15 mouse cellular contexts compared by ENCODE assay signal in genomic region chr3:90375562-90376246, GRCm38 (mm10). TPM values are rescaled to one million over a fixed set of nuclear protein-coding genes. Genes with fewer than 3 reads are reported as not detected.
DNase-seq lines count a peak whose midpoint lies in the region; ATAC-seq and TF ChIP-seq lines count a peak whose summit lies in the region.
"Had no signal": no experiment of that assay in that cellular context is flagged by ENCODE, and none has a peak within 500 bp of the region (broad histone marks: within the 10 kb centered on the region; RNA-seq: fewer than 3 reads in every experiment).

No protein-coding gene starts in this region.

- no peak overlapping the region for H3K4me2 ChIP-seq in heart, postnatal 0 days (ENCODE audit: low read depth, low read length)
- H3K4me2 ChIP-seq in midbrain, embryonic 14.5 days (ENCODE audit: low read length): no peak overlapping the region
- H3K4me2 ChIP-seq in midbrain, embryonic 16.5 days (ENCODE audit: low read length): no peak overlapping the region
- H3K4me2 ChIP-seq in hindbrain, embryonic 14.5 days (replicated peaks): no peak overlapping the region
- H3K4me2 ChIP-seq: liver, embryonic 15.5 days had no signal

- H3K27ac ChIP-seq in heart, postnatal 0 days (ENCODE audit: low read depth): no peak overlapping the region
- H3K27ac ChIP-seq in midbrain, embryonic 14.5 days (replicated peaks; ENCODE audit: low read depth, low read length): no peak overlapping the region
- no peak overlapping the region for H3K27ac ChIP-seq in midbrain, embryonic 16.5 days (ENCODE audit: low read length)
- H3K27ac ChIP-seq in hindbrain, embryonic 14.5 days: no peak overlapping the region
- H3K27ac ChIP-seq: limb, embryonic 10.5 days; liver, embryonic 15.5 days; macrophage had no signal

- DNase-seq in heart, postnatal 0 days (ENCODE audit: low spot score): no peak
- DNase-seq in heart, adult 18-20 months: no peak
- no peak for DNase-seq in midbrain, embryonic 14.5 days
- no peak for DNase-seq in hindbrain, embryonic 14.5 days (ENCODE audit: low spot score)
- peak; percentile 39 for DNase-seq in yolk sac, embryonic 10.5 days (ENCODE audit: low spot score)
- no peak for DNase-seq in frontal cortex, postnatal 25 days (ENCODE audit: low spot score in 2 of 2)
- no peak for DNase-seq in urinary bladder, postnatal 4 days (ENCODE audit: low spot score in 2 of 2)
- DNase-seq: adrenal gland, postnatal 10 days; B cell, adult 2 months; cerebellum, adult 9-11 months; heart, postnatal 4 days had no signal

- ATAC-seq in heart, postnatal 0 days (ENCODE audit: insufficient read depth, low read depth): 0 out of 2 replicates have a peak, but pooled peaks have one; percentile 7
- ATAC-seq in midbrain, embryonic 14.5 days (ENCODE audit: low FRiP score, low TSS enrichment): no peak
- no peak for ATAC-seq in midbrain, embryonic 16.5 days
- ATAC-seq in hindbrain, embryonic 14.5 days (ENCODE audit: low FRiP score): 0 out of 2 replicates have a peak, but pooled peaks have one; percentile 25

- H3K9ac ChIP-seq in heart, postnatal 0 days (replicated peaks; ENCODE audit: low read depth, low read length): no peak overlapping the region
- H3K9ac ChIP-seq in midbrain, embryonic 14.5 days (replicated peaks; ENCODE audit: low read length): 0 out of 2 replicates have a peak overlapping the region, but pooled peaks have one; percentile 0
- H3K9ac ChIP-seq in midbrain, embryonic 16.5 days (ENCODE audit: low read depth, low read length): no peak overlapping the region
- H3K9ac ChIP-seq in hindbrain, embryonic 14.5 days: no peak overlapping the region
- H3K9ac ChIP-seq: liver, embryonic 15.5 days had no signal

- no peaks in the 10 kb centered on the region for H3K4me1 ChIP-seq in heart, postnatal 0 days (ENCODE audit: control insufficient read depth, insufficient read depth)
- no peaks in the 10 kb centered on the region for H3K4me1 ChIP-seq in midbrain, embryonic 14.5 days (ENCODE audit: control insufficient read depth, insufficient read depth, low read length)
- no peaks in the 10 kb centered on the region for H3K4me1 ChIP-seq in midbrain, embryonic 16.5 days (ENCODE audit: control insufficient read depth, insufficient read depth, low read length)
- H3K4me1 ChIP-seq in hindbrain, embryonic 14.5 days (replicated peaks; ENCODE audit: control insufficient read depth, insufficient read depth, low read length): peaks cover 5% of the 10 kb centered on the region; the same call in 1 of the 2 replicates

- TF ChIP-seq EP300 in heart, postnatal 0 days (IDR thresholded peaks at IDR 0.05; ENCODE audit: low read depth): no peak

- no peak for TF ChIP-seq CTCF in heart, postnatal 0 days (IDR thresholded peaks at IDR 0.05; ENCODE audit: low read depth)

- 68% methylated on average over 3 of the region's 3 CpGs for WGBS in heart, postnatal 0 days
- WGBS in midbrain, embryonic 14.5 days: 7% methylated on average over 3 of the region's 3 CpGs
- 25% methylated on average over 3 of the region's 3 CpGs for WGBS in midbrain, embryonic 16.5 days
- 9% methylated on average over 3 of the region's 3 CpGs for WGBS in hindbrain, embryonic 14.5 days

- no peak overlapping the region for H3K4me3 ChIP-seq in heart, postnatal 0 days (ENCODE audit: low read depth, low read length)
- no peak overlapping the region for H3K4me3 ChIP-seq in midbrain, embryonic 14.5 days (replicated peaks; ENCODE audit: low read depth, low read length)
- H3K4me3 ChIP-seq in midbrain, embryonic 16.5 days (ENCODE audit: low read depth, low read length): no peak overlapping the region
- H3K4me3 ChIP-seq in hindbrain, embryonic 14.5 days (replicated peaks; ENCODE audit: low read length): no peak overlapping the region
- H3K4me3 ChIP-seq: limb, embryonic 10.5 days; liver, embryonic 15.5 days had no signal

- no peaks in the 10 kb centered on the region for H3K36me3 ChIP-seq in heart, postnatal 0 days (replicated peaks; ENCODE audit: control insufficient read depth, insufficient read depth, low read length)
- no peaks in the 10 kb centered on the region for H3K36me3 ChIP-seq in midbrain, embryonic 14.5 days (ENCODE audit: control insufficient read depth, insufficient read depth, low read length)
- no peaks in the 10 kb centered on the region for H3K36me3 ChIP-seq in midbrain, embryonic 16.5 days (ENCODE audit: control insufficient read depth, insufficient read depth, low read length)
- no peaks in the 10 kb centered on the region for H3K36me3 ChIP-seq in hindbrain, embryonic 14.5 days (replicated peaks; ENCODE audit: control insufficient read depth, insufficient read depth)
- H3K36me3 ChIP-seq: limb, embryonic 10.5 days; liver, embryonic 15.5 days had no signal

- H3K9me3 ChIP-seq in heart, postnatal 0 days (replicated peaks; ENCODE audit: control insufficient read depth, low read length): no peaks in the 10 kb centered on the region
- no peaks in the 10 kb centered on the region for H3K9me3 ChIP-seq in midbrain, embryonic 14.5 days (ENCODE audit: control insufficient read depth, low read length)
- no peaks in the 10 kb centered on the region for H3K9me3 ChIP-seq in midbrain, embryonic 16.5 days (replicated peaks; ENCODE audit: control insufficient read depth, low read length, poor library complexity, severe bottlenecking)
- H3K9me3 ChIP-seq in hindbrain, embryonic 14.5 days (ENCODE audit: control insufficient read depth, low read length): no peaks in the 10 kb centered on the region
- H3K9me3 ChIP-seq: limb, embryonic 10.5 days; liver, embryonic 15.5 days had no signal

- H3K27me3 ChIP-seq in heart, postnatal 0 days (ENCODE audit: control insufficient read depth, insufficient read depth, low read length): no peaks in the 10 kb centered on the region
- no peaks in the 10 kb centered on the region for H3K27me3 ChIP-seq in midbrain, embryonic 14.5 days (ENCODE audit: control insufficient read depth, insufficient read depth, low read length)
- H3K27me3 ChIP-seq in midbrain, embryonic 16.5 days (ENCODE audit: control insufficient read depth, insufficient read depth, low read depth, low read length): no peaks in the 10 kb centered on the region
- no peaks in the 10 kb centered on the region for H3K27me3 ChIP-seq in hindbrain, embryonic 14.5 days (ENCODE audit: control insufficient read depth, insufficient read depth, low read length)
- H3K27me3 ChIP-seq: liver, embryonic 15.5 days had no signal

RNA-seq across cellular contexts. Expression of gene Slc27a3, which starts 14.0 kb away (rescaled TPM):
- 3.3 and 6.2 TPM in 2 replicates for total RNA-seq in heart, postnatal 0 days (2014; rRNA removed; ENCODE audit: low replicate concordance)
- polyA plus RNA-seq in heart, postnatal 0 days (2015; fragmentation: Nextera tagmentation; extraction: Ambion mirVana): 2.3 and 2.4 TPM in 2 replicates
- under 1 TPM; 0.50 to 0.62 TPM for total RNA-seq in heart, adult 18-20 months (2021)
- 23.6 and 25.0 TPM in 2 replicates for polyA plus RNA-seq in midbrain, embryonic 14.5 days (2014; fragmentation: Nextera tagmentation; extraction: Ambion mirVana)
- 30.7 and 33.8 TPM in 2 replicates for polyA plus RNA-seq in midbrain, embryonic 16.5 days (2015; fragmentation: Nextera tagmentation; extraction: Ambion mirVana)
- polyA plus RNA-seq in hindbrain, embryonic 14.5 days (2014; fragmentation: Nextera tagmentation; extraction: Ambion mirVana): 24.1 and 24.8 TPM in 2 replicates

RNA-seq across cellular contexts. Expression of gene Ints3, which starts 57.7 kb away (rescaled TPM):
- 26.1 and 26.6 TPM in 2 replicates for total RNA-seq in heart, postnatal 0 days (2014; rRNA removed; ENCODE audit: low replicate concordance)
- 7.8 and 8.3 TPM in 2 replicates for polyA plus RNA-seq in heart, postnatal 0 days (2015; fragmentation: Nextera tagmentation; extraction: Ambion mirVana)
- total RNA-seq in heart, adult 18-20 months (2021): 10 to 100 TPM; 24.6 TPM
- 32.3 and 35.0 TPM in 2 replicates for polyA plus RNA-seq in midbrain, embryonic 14.5 days (2014; fragmentation: Nextera tagmentation; extraction: Ambion mirVana)
- 30.8 and 31.7 TPM in 2 replicates for polyA plus RNA-seq in midbrain, embryonic 16.5 days (2015; fragmentation: Nextera tagmentation; extraction: Ambion mirVana)
- 32.2 and 36.0 TPM in 2 replicates for polyA plus RNA-seq in hindbrain, embryonic 14.5 days (2014; fragmentation: Nextera tagmentation; extraction: Ambion mirVana)

Comparison
In these comparisons a context has a peak if more than half of its experiments do, and no peak if none do; other contexts are left out.
1. ATAC-seq: peak in heart, postnatal 0 days (single experiment) and hindbrain, embryonic 14.5 days (single experiment); none in midbrain, embryonic 14.5 days (single experiment) and midbrain, embryonic 16.5 days (single experiment).